Mouse (Mus musculus) midbrain, embryonic 11.5 days (tissue): ENCODE data around the gene Slc22a16. TPM values are rescaled to one million over a fixed set of nuclear protein-coding genes. Genes with fewer than 3 reads are reported as not detected.

Experiments used
- ATAC-seq: fragments of 200-750 bp; cut with Nextera tagmentation; 2 replicates; pipeline ENCODE4 v1.8.0; 2017; ENCODE audit warnings: moderate TSS enrichment, moderate library complexity; ENCODE audit not compliant: low FRiP score
- DNase-seq: peaks from one replicate; pipeline ENCODE4 v3.0.0; 2015; ENCODE audit warnings: low spot score; ENCODE audit errors: missing footprints
- H3K27ac ChIP-seq: fragments of 300-500 bp; sonication (generic); 2 replicates; pipeline ENCODE4 v1.5.1; 2014; ENCODE audit warnings: low read depth, low read length
- H3K27me3 ChIP-seq: fragments of 300-500 bp; sonication (generic); 2 replicates; pipeline ENCODE4 v1.6.1; 2014; ENCODE audit warnings: mild to moderate bottlenecking, low read length, moderate library complexity, mixed read lengths; ENCODE audit not compliant: control insufficient read depth, insufficient read depth
- H3K36me3 ChIP-seq: fragments of 300-500 bp; sonication (generic); 2 replicates; pipeline ENCODE4 v1.6.1; 2014; ENCODE audit warnings: mild to moderate bottlenecking, low read length, moderate library complexity, mixed read lengths; ENCODE audit not compliant: control insufficient read depth, insufficient read depth
- H3K4me1 ChIP-seq: fragments of 300-500 bp; sonication (generic); 2 replicates; pipeline ENCODE4 v1.6.1; 2014; ENCODE audit warnings: low read length; ENCODE audit not compliant: control insufficient read depth, insufficient read depth
- H3K4me2 ChIP-seq: fragments of 300-500 bp; sonication (generic); 2 replicates; pipeline ENCODE4 v1.6.1; 2014; ENCODE audit warnings: mild to moderate bottlenecking, moderate library complexity
- H3K4me3 ChIP-seq: fragments of 300-500 bp; sonication (generic); 2 replicates; pipeline ENCODE4 v1.5.1; 2014; ENCODE audit warnings: low read depth, low read length
- H3K9ac ChIP-seq: fragments of 300-500 bp; sonication (generic); 2 replicates; pipeline ENCODE4 v1.6.1; 2014; ENCODE audit warnings: low read length
- H3K9me3 ChIP-seq: fragments of 300-500 bp; sonication (generic); 2 replicates; pipeline ENCODE4 v1.6.1; 2016; ENCODE audit warnings: low read length; ENCODE audit not compliant: control insufficient read depth
- WGBS: fragments of 180-500 bp; shearing (Covaris S2); extraction: QIAGEN DNeasy Blood & Tissue Kit; methylation state at CpG from one replicate; pipeline ENCODE4 v1.1.7; 2014; 5-methylcytosine and 5-hydroxymethylcytosine counted together
- polyA plus RNA-seq: library from polyadenylated mRNA; unstranded; fragments of >200 nt; fragmentation: Nextera tagmentation; extraction: Ambion mirVana; gene quantifications from 2 replicates; pipeline ENCODE4 v1.2.1, GENCODE M21; 2014

Slc22a16 gene
- polyA plus RNA-seq, 1 experiment from 2014 or later: not detected

- DNase-seq: no peak
- Histone ChIP-seq H3K36me3 (no peaks in the 10 kb centered on the region), H3K4me2 (no peak overlapping the region), H3K27me3 (no peaks in the 10 kb centered on the region), H3K9me3 (no peaks in the 10 kb centered on the region), H3K4me1 (no peaks in the 10 kb centered on the region), H3K9ac (no peak overlapping the region), H3K4me3 (no peak overlapping the region), H3K27ac (no peak overlapping the region)
- no peak for ATAC-seq
- WGBS: 87% methylated on average over 5 of the region's 5 CpGs
Measured at GRCm38 (mm10) chr10:40630457-40630856, 60.3 kb downstream of the Slc22a16 start.

- DNase-seq: no peak
- H3K4me2 ChIP-seq: no peak overlapping the region
- H3K27ac ChIP-seq: no peak overlapping the region
- ATAC-seq: no peak
- H3K36me3 ChIP-seq: no peaks in the 10 kb centered on the region
- H3K27me3 ChIP-seq: no peaks in the 10 kb centered on the region
- WGBS: 91% methylated on average over 9 of the region's 9 CpGs
- H3K4me3 ChIP-seq: no peak overlapping the region
- no peaks in the 10 kb centered on the region for H3K4me1 ChIP-seq
- no peaks in the 10 kb centered on the region for H3K9me3 ChIP-seq
- H3K9ac ChIP-seq: no peak overlapping the region
Measured at GRCm38 (mm10) chr10:40630961-40631360, 60.8 kb downstream of the Slc22a16 start.

GRCm38 (mm10) chr10:40632087-40632486 is 62.0 kb downstream of the Slc22a16 start:
- DNase-seq: no peak
- no peak overlapping the region for H3K4me2 ChIP-seq
- H3K27me3 ChIP-seq: no peaks in the 10 kb centered on the region
- no peak overlapping the region for H3K27ac ChIP-seq
- ATAC-seq: no peak
- no peak overlapping the region for H3K4me3 ChIP-seq
- no peaks in the 10 kb centered on the region for H3K36me3 ChIP-seq
- WGBS: 78% methylated on average over 3 of the region's 3 CpGs
- H3K9ac ChIP-seq: no peak overlapping the region
- no peaks in the 10 kb centered on the region for H3K9me3 ChIP-seq
- H3K4me1 ChIP-seq: no peaks in the 10 kb centered on the region

GRCm38 (mm10) chr10:40637331-40637730 is 67.2 kb downstream of the Slc22a16 start:
- no peaks in the 10 kb centered on the region for H3K27me3 ChIP-seq
- H3K27ac ChIP-seq: no peak overlapping the region
- DNase-seq (no peak), ATAC-seq (no peak)
- peaks cover 6% of the 10 kb centered on the region; the same call in 1 of the 2 replicates for H3K4me1 ChIP-seq
- no peaks in the 10 kb centered on the region for H3K36me3 ChIP-seq
- no peak overlapping the region for H3K4me2 ChIP-seq
- no peak overlapping the region for H3K9ac ChIP-seq
- H3K9me3 ChIP-seq: no peaks in the 10 kb centered on the region
- 74% methylated on average over 10 of the region's 10 CpGs for WGBS
- H3K4me3 ChIP-seq: no peak overlapping the region

- Histone ChIP-seq H3K36me3 (no peaks in the 10 kb centered on the region), H3K9ac (no peak overlapping the region), H3K27me3 (no peaks in the 10 kb centered on the region), H3K9me3 (no peaks in the 10 kb centered on the region), H3K4me1 (peaks cover 6% of the 10 kb centered on the region; the same call in 1 of the 2 replicates), H3K4me2 (no peak overlapping the region), H3K4me3 (no peak overlapping the region), H3K27ac (no peak overlapping the region)
- ATAC-seq (no peak), DNase-seq (no peak)
- WGBS: 50% methylated on average over 7 of the region's 7 CpGs
Measured at GRCm38 (mm10) chr10:40638276-40638675, 68.1 kb downstream of the Slc22a16 start.

- no peak overlapping the region for H3K27ac ChIP-seq
- DNase-seq (peak; percentile 88), ATAC-seq (no peak)
- WGBS: 54% methylated on average over 26 of the region's 26 CpGs
- no peaks in the 10 kb centered on the region for H3K27me3 ChIP-seq
- no peaks in the 10 kb centered on the region for H3K9me3 ChIP-seq
- no peaks in the 10 kb centered on the region for H3K36me3 ChIP-seq
- H3K4me3 ChIP-seq: no peak overlapping the region
- H3K4me2 ChIP-seq: no peak overlapping the region
- H3K4me1 ChIP-seq: peaks cover 6% of the 10 kb centered on the region; the same call in 1 of the 2 replicates
- peak overlapping the region; percentile 4 for H3K9ac ChIP-seq
Measured at GRCm38 (mm10) chr10:40638823-40639819, 69.0 kb downstream of the Slc22a16 start.

GRCm38 (mm10) chr10:40640406-40640805 is 70.3 kb downstream of the Slc22a16 start:
- DNase-seq (no peak), ATAC-seq (no peak)
- Histone ChIP-seq H3K27ac (no peak overlapping the region), H3K27me3 (no peaks in the 10 kb centered on the region), H3K9me3 (no peaks in the 10 kb centered on the region), H3K36me3 (no peaks in the 10 kb centered on the region), H3K4me3 (no peak overlapping the region), H3K4me1 (peaks cover 6% of the 10 kb centered on the region; the same call in 1 of the 2 replicates), H3K9ac (no peak overlapping the region), H3K4me2 (no peak overlapping the region)
- 87% methylated on average over 4 of the region's 4 CpGs for WGBS

- H3K9me3 ChIP-seq: no peaks in the 10 kb centered on the region
- no peak overlapping the region for H3K4me2 ChIP-seq
- no peak overlapping the region for H3K4me3 ChIP-seq
- H3K27me3 ChIP-seq: no peaks in the 10 kb centered on the region
- DNase-seq: no peak
- no peak overlapping the region for H3K27ac ChIP-seq
- no peak overlapping the region for H3K9ac ChIP-seq
- WGBS: 92% methylated on average over 7 of the region's 7 CpGs
- no peaks in the 10 kb centered on the region for H3K36me3 ChIP-seq
- ATAC-seq: no peak
- H3K4me1 ChIP-seq: peaks cover 6% of the 10 kb centered on the region; the same call in 1 of the 2 replicates
Measured at GRCm38 (mm10) chr10:40641901-40642300, 71.8 kb downstream of the Slc22a16 start.

- DNase-seq (no peak), ATAC-seq (no peak)
- Histone ChIP-seq H3K9ac (no peak overlapping the region), H3K4me3 (no peak overlapping the region), H3K4me2 (no peak overlapping the region), H3K9me3 (peaks cover 4% of the 10 kb centered on the region), H3K27me3 (no peaks in the 10 kb centered on the region), H3K36me3 (no peaks in the 10 kb centered on the region), H3K27ac (no peak overlapping the region), H3K4me1 (peaks cover 6% of the 10 kb centered on the region; the same call in 1 of the 2 replicates)
- 82% methylated on average over 5 of the region's 5 CpGs for WGBS
Measured at GRCm38 (mm10) chr10:40643126-40643525, 73.0 kb downstream of the Slc22a16 start.
